Mouse (Mus musculus) limb, embryonic 11.5 days (tissue): ENCODE results near the gene Fmo6. TPM values are rescaled to one million over a fixed set of nuclear protein-coding genes. Genes with fewer than 3 reads are reported as not detected.

Experiments used
- ATAC-seq: fragments of 200-750 bp; cut with Nextera tagmentation; 2 replicates; pipeline ENCODE4 v1.8.0; 2017; ENCODE audit warnings: low read depth; ENCODE audit not compliant: insufficient number of reproducible peaks, low FRiP score, low TSS enrichment
- DNase-seq: peaks from one replicate; pipeline ENCODE4 v3.0.0-alpha.2; 2015; ENCODE audit warnings: low spot score
- H3K27ac ChIP-seq: fragments of 300-500 bp; sonication (generic); replicated peaks from 2 replicates; pipeline ENCODE4 v1.5.1; 2014; ENCODE audit warnings: low read depth, mild to moderate bottlenecking, low read length
- H3K27me3 ChIP-seq: fragments of 300-500 bp; sonication (generic); 2 replicates; pipeline ENCODE4 v1.6.1; 2014; ENCODE audit warnings: mild to moderate bottlenecking, low read length, mixed read lengths; ENCODE audit not compliant: control insufficient read depth, insufficient read depth
- H3K36me3 ChIP-seq: fragments of 300-500 bp; sonication (generic); 2 replicates; pipeline ENCODE4 v1.6.1; 2014; ENCODE audit warnings: mild to moderate bottlenecking, low read length, moderate library complexity, mixed read lengths; ENCODE audit not compliant: control insufficient read depth, insufficient read depth
- H3K4me1 ChIP-seq: fragments of 300-500 bp; sonication (generic); 2 replicates; pipeline ENCODE4 v1.6.1; 2014; ENCODE audit warnings: low read length, mixed read lengths; ENCODE audit not compliant: control insufficient read depth, insufficient read depth
- H3K4me2 ChIP-seq: fragments of 300-500 bp; sonication (generic); 2 replicates; pipeline ENCODE4 v1.6.1; 2014; ENCODE audit warnings: low read depth, mild to moderate bottlenecking, moderate library complexity; ENCODE audit not compliant: severe bottlenecking
- H3K4me3 ChIP-seq: fragments of 300-500 bp; sonication (generic); 2 replicates; pipeline ENCODE4 v1.5.1; 2014; ENCODE audit warnings: low read depth, low read length
- H3K9ac ChIP-seq: fragments of 300-500 bp; sonication (generic); 2 replicates; pipeline ENCODE4 v1.6.1; 2014; ENCODE audit warnings: mild to moderate bottlenecking, low read length
- H3K9me3 ChIP-seq: fragments of 300-500 bp; sonication (generic); 2 replicates; pipeline ENCODE4 v1.6.1; 2016; ENCODE audit warnings: low read length; ENCODE audit not compliant: control insufficient read depth
- WGBS: fragments of 180-500 bp; shearing (Covaris S2); extraction: QIAGEN DNeasy Blood & Tissue Kit; methylation state at CpG from one replicate; pipeline ENCODE4 v1.1.7; 2014; 5-methylcytosine and 5-hydroxymethylcytosine counted together
- polyA plus RNA-seq: library from polyadenylated mRNA; unstranded; fragments of >200 nt; fragmentation: Nextera tagmentation; extraction: Ambion mirVana; gene quantifications from 2 replicates; pipeline ENCODE4 v1.2.1, GENCODE M21; 2014

Fmo6 gene
- polyA plus RNA-seq, 1 experiment from 2014 or later: not detected

DNA sequence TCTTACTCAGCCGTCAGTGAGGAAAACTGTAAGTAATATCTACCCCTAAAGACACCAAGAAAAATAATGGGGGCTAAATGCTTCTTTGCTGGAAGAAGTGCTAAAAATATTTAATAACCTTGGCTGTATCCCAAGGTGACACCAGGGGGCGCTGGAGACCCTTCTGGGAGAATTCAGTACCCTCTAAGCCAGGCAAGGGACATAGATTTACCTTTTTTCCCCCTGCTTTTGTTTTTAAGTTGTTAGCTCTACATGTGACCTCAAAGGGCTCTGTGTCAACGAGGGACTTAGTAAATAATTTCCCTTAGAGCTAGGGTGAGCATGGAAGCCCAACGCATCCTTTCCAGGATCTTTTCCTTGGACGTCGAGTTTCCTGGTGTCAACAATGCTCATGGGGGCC, 41.4 kb downstream of the Fmo6 start:
- ATAC-seq (no peak), DNase-seq (peak; percentile 85)
- Histone ChIP-seq H3K27ac (no peak overlapping the region), H3K27me3 (no peaks in the 10 kb centered on the region), H3K4me2 (no peak overlapping the region), H3K9ac (no peak overlapping the region), H3K4me1 (no peaks in the 10 kb centered on the region), H3K4me3 (no peak overlapping the region), H3K9me3 (no peaks in the 10 kb centered on the region), H3K36me3 (no peaks in the 10 kb centered on the region)
- 37% methylated on average over 6 of the region's 6 CpGs for WGBS

DNA sequence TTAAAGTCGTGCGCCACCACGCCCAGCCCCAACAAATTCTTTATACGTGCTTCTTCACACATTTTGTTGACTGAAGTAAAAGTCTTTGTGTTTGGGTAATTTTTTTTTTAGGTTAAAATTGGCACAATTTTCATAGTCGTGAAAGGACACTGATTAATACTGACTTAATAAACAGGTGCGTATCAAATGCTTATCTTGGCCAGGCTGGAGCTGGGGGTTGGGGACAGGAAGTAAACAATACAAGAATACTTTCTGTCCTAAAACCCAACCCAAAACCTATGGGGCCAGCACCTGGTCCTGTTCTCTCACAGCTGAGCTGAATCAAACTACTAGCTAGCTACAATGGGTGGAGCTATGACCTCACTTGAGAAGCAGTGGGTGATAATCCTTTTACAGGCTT, 44.3 kb downstream of the Fmo6 start:
- WGBS: 94% methylated on average over 6 of the region's 6 CpGs
- DNase-seq (no peak), ATAC-seq (no peak)
- H3K4me1 ChIP-seq: no peaks in the 10 kb centered on the region
- no peak overlapping the region for H3K27ac ChIP-seq
- H3K4me2 ChIP-seq: no peak overlapping the region
- no peak overlapping the region for H3K4me3 ChIP-seq
- no peaks in the 10 kb centered on the region for H3K27me3 ChIP-seq
- H3K9me3 ChIP-seq: no peaks in the 10 kb centered on the region
- H3K9ac ChIP-seq: no peak overlapping the region
- H3K36me3 ChIP-seq: no peaks in the 10 kb centered on the region

DNA sequence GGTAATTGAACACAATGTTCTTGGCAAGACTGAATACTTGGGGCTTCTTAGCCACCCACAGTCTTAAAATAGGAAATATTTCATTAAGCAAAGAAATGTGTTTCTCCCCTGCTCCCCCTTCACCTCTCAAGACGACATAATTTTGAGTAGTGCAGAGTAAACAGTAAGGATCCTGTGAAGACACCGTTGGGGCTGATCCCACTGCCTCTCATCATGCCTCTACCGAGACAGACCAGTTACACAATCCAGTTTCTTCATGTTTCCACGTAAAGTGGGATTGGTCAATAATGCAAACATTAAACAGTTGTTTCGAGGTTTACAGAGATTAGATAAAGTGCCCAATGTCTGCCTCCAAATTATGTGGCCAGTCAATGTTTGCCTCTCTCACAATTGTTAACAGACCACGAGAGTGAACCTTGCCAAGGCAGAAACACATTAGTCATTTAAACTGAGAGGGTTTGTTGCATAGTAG, 45.3 kb downstream of the Fmo6 start:
- no peak for ATAC-seq
- Histone ChIP-seq H3K36me3 (no peaks in the 10 kb centered on the region), H3K4me2 (no peak overlapping the region), H3K9ac (no peak overlapping the region), H3K4me1 (no peaks in the 10 kb centered on the region), H3K27me3 (no peaks in the 10 kb centered on the region), H3K27ac (no peak overlapping the region), H3K4me3 (no peak overlapping the region), H3K9me3 (no peaks in the 10 kb centered on the region)
- WGBS: 84% methylated on average over 6 of the region's 6 CpGs
- DNase-seq: no peak

DNA sequence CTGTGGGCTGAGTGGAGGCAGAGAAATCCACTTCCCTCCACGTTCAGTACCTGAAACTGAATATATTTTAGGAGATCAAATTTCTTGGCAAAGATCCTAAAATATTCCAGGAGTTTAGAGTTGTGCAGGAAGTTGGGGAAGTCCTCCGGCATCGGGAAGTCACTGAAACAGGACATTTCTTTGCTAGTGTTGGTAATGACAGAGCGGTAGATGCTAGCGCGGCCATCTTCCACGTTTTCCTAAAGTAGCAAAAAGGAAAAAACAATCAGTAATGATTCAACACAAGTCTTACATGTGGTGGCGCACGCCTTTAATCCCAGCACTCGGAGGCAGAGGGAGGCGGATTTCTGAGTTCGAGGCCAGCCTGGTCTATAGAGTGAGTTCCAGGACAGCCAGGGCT, 48.7 kb downstream of the Fmo6 start:
- H3K27ac ChIP-seq: no peak overlapping the region
- no peaks in the 10 kb centered on the region for H3K9me3 ChIP-seq
- H3K9ac ChIP-seq: no peak overlapping the region
- WGBS: 91% methylated on average over 12 of the region's 12 CpGs
- DNase-seq: no peak
- no peaks in the 10 kb centered on the region for H3K4me1 ChIP-seq
- no peak for ATAC-seq
- H3K36me3 ChIP-seq: no peaks in the 10 kb centered on the region
- no peak overlapping the region for H3K4me3 ChIP-seq
- no peak overlapping the region for H3K4me2 ChIP-seq
- no peaks in the 10 kb centered on the region for H3K27me3 ChIP-seq

DNA sequence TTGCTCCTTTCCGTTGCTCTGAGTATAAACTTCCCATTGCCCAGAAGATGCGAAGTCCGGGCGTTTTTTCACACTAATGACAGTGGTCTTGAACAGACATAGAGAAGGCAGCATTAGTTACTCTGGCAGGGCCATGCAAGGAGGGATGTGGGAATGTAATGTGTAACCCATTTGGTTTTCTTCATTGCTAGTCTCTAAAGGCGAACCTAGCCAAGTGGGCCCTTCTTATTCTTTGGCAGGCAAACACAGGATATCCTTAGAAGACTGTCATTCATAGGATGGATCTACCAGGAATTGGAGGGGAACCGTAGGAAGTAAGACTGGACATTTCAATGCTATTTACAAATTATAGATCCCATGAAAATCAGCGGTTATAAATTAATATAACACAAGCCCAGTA, 49.7 kb downstream of the Fmo6 start:
- Histone ChIP-seq H3K9me3 (no peaks in the 10 kb centered on the region), H3K36me3 (no peaks in the 10 kb centered on the region), H3K4me3 (no peak overlapping the region), H3K9ac (no peak overlapping the region), H3K27ac (no peak overlapping the region), H3K4me1 (no peaks in the 10 kb centered on the region), H3K4me2 (no peak overlapping the region), H3K27me3 (no peaks in the 10 kb centered on the region)
- no peak for ATAC-seq
- no peak for DNase-seq
- 94% methylated on average over 7 of the region's 7 CpGs for WGBS

DNA sequence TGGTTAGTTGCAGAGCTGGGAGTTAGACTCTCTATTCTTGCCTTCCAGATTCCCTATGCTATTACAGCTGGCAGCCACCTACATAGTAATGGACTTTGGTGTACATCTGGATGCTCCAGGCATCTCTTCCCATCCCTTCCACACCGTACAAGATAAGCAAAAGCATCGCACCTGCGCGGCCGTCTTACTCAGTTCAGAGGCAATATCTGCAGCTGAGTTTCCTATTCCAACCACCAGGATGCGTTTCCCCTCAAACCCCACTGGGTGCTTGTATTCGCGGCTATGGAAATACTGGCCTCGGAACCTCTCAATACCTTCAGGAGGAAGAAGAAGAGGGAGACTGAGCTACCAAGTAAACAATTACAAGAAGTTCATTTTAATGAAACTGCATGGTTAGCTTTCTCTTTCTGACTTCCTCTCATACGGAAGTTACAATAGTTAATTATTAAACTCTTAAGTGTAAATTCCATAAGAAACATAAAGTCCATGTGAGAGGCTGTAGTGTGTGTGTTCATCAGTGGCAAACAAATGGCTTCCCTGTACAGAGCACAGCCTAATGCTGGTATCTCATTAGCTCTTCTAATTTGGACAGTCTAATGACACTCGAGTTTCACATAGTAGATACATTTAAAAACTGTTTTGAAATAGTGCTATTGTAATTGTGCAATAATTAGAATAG, 51.0 kb downstream of the Fmo6 start:
- Histone ChIP-seq H3K27ac (no peak overlapping the region), H3K9me3 (no peaks in the 10 kb centered on the region), H3K4me2 (no peak overlapping the region), H3K9ac (no peak overlapping the region), H3K4me3 (no peak overlapping the region), H3K36me3 (no peaks in the 10 kb centered on the region), H3K4me1 (no peaks in the 10 kb centered on the region), H3K27me3 (no peaks in the 10 kb centered on the region)
- DNase-seq (no peak), ATAC-seq (no peak)
- 83% methylated on average over 11 of the region's 11 CpGs for WGBS

DNA sequence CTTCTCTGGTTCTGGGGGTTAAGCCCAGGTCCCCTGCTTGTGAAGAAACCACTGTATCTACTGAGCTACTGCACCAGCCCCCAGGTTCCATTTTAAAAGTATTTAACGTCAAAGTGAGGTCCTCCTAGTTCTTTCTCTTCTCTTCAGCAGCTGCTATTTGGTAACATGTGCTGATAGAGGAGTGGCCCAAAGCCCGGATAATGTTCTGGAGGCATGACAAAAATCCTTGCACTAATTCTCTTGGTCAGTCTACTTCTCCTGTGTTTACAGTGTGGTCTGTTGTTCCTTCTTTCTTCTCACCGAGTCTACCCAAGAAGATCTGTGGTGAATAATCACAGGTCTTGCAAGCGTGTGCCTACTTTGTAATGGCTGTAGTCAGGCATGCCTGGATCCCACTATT, 54.6 kb downstream of the Fmo6 start:
- DNase-seq (no peak), ATAC-seq (no peak)
- Histone ChIP-seq H3K4me1 (no peaks in the 10 kb centered on the region), H3K27me3 (no peaks in the 10 kb centered on the region), H3K4me3 (no peak overlapping the region), H3K9me3 (no peaks in the 10 kb centered on the region), H3K36me3 (no peaks in the 10 kb centered on the region), H3K9ac (no peak overlapping the region), H3K27ac (no peak overlapping the region), H3K4me2 (no peak overlapping the region)
- WGBS: 71% methylated on average over 4 of the region's 4 CpGs

DNA sequence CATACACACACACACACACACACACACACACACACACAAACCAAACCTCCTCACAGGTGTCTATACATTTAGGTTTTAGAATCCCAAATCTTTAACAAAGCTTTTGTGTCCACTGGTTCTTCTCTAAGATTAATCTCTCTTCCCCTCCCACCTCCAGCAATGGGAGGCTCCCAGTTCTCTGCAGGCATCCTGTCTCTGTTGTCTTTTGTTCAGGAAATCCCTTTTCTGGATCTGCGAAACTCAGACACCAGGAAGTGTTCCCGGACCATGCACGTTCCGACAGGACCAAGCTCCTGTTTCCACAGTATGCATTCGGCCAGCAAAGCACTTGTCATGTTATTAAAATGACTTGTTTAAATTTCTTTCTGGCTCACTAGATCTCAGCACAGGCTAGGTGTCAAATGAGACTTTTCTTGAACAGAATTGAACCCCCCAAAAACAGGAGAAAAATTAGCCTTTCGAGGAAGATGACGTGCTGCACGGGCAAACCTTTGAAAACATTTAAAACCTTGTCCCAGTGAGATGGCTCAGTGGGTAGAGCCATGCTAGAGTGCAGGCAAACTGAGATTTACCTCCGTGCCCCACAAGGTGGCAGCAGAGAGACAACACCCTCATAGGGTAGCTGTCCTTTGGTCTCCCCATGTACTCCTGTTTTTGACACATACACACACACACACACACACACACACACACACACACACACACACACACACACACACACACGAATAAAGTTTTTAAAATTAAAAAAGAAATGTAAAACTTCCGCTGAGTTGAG, 57.5 kb downstream of the Fmo6 start:
- no peaks in the 10 kb centered on the region for H3K27me3 ChIP-seq
- DNase-seq: peak; percentile 71
- 0 out of 2 replicates have a peak, but pooled peaks cover 3% of the 10 kb centered on the region for H3K4me1 ChIP-seq
- ATAC-seq: no peak
- no peak overlapping the region for H3K9ac ChIP-seq
- no peaks in the 10 kb centered on the region for H3K9me3 ChIP-seq
- H3K27ac ChIP-seq: no peak overlapping the region
- no peak overlapping the region for H3K4me2 ChIP-seq
- 65% methylated on average over 11 of the region's 11 CpGs for WGBS
- no peak overlapping the region for H3K4me3 ChIP-seq
- no peaks in the 10 kb centered on the region for H3K36me3 ChIP-seq
